Mouse (Mus musculus) thymus, postnatal 14 days (tissue): ENCODE results near the gene Taar7d.
"Not testable (repeated sequence)": the region's sequence is repeated elsewhere in the genome, so short reads cannot be mapped to it uniquely, and the experiment has no call there.

ENCODE experiments used
- DNase-seq: peaks from one replicate; pipeline ENCODE4 v3.0.0; 2021

The Taar7d gene

GRCm38 (mm10) chr10:24026922-24027321 is at the start of gene Taar7d:
Taar7d (plus strand) TSS chr10:24027222.
- DNase-seq = no peak

DNA sequence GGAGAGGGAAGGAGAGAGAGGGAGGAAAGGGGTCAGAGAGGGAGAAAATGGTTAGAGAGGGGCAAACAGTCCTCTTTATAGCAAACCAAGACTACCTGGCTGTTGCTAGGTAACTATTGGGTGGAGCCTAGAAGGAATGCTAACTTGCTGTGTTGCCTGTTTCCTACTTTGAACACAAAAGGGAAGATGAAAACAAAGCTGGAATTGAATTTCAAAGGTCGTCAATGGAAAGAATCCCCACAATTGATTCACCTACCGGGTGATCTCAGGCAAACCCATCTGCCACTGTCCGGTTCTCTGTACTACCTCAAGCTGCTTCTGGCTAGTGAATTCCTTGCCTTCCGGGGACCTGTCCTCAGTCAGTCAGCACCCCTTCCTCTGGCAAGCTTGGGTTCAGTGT is 49.1 kb upstream of the Taar7d start:
- no peak for DNase-seq

- DNase-seq = peak; percentile 64
These were observed 47.9 kb upstream of the Taar7d start for GRCm38 (mm10) chr10:23978901-23979705.

GRCm38 (mm10) chr10:23985546-23985945 is 41.5 kb upstream of the Taar7d start, which contains the start of gene Taar6:
Taar6 (minus strand) TSS chr10:23985646.
- no peak for DNase-seq

DNA sequence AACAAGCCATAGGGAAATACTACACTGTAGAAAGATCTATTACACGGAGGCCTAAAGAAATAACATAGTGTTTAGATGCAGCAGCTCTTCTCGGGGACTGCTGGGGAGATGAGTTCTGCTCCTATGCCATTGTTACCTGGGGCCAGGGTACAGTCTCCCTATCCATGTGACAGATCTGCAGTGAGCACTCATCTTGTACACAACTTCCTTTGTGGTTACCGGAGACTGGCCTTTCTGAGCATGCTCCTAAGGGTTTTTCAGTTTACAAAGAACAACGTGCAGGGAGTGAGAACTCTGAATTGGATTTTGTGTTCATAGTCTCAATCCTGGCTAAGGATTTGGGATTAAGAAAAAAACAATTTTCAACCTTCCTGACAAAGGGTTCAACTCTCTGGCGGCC is 40.6 kb upstream of the Taar7d start:
- DNase-seq = peak; percentile 10

DNA sequence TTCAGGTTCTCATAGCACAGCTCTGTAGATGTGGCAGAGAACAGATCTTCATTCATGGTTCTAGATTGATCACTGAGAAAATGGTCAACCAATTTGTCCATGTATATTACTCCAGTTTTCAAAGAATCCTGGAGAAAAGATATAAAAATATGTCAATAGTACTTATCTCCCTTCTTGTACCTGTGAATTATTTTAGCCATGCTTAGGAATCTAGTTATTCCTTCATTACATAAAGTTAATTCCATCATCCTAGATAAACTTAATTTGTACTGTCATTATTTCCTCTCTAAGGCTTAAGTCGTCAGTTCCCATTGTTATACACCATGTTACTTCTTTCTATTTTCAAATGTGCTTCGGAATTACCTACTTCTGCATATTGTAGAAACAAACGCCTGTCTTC is 33.6 kb upstream of the Taar7d start, which contains the start of gene Taar7a:
TSS of gene Taar7a (minus strand) at position 101 of the 400 bp plus-strand sequence.
- no peak for DNase-seq

- no peak for DNase-seq
These were observed 27.4 kb upstream of the Taar7d start, which contains the start of gene Taar7b for GRCm38 (mm10) chr10:23999639-24000038. Taar7b (plus strand) TSS chr10:23999939.

DNA sequence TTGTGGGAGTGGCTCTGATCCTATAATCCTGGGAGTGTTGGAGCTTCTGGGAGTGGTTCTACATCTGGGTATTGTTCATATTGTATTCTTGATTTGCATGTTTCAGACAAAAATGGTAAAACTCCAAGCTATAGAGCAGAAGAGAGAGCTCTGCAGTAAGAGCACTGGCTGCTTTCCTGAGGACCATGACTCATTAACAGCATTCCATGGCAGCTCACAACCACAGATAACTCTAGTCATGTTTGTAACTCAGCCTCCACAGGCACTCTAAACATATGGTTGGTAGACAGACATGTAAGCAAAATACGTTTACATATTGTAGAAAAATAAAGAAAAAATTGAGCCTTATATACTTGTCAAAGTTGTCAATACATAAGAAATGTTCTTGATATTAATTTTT is 20.6 kb upstream of the Taar7d start:
- no peak for DNase-seq

DNA sequence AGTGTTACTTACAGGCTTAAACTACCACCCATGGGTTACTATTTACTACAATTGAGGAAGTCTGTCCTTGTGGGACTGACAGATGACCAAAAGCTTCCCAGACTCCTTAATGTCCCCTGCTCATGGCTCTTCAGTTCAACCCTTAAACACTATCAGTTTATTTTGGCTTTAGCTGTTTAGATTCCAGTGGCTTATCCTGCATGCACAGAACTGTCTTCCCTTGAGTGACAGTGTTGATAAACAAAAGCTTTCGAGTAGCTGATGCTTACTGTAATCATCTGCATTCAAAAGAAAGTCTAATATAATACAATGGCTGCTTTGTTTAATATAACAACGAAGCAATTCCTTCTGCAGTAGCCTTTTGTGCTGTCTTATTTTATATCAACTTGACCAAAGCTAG is 20.0 kb upstream of the Taar7d start:
- no peak for DNase-seq

DNA sequence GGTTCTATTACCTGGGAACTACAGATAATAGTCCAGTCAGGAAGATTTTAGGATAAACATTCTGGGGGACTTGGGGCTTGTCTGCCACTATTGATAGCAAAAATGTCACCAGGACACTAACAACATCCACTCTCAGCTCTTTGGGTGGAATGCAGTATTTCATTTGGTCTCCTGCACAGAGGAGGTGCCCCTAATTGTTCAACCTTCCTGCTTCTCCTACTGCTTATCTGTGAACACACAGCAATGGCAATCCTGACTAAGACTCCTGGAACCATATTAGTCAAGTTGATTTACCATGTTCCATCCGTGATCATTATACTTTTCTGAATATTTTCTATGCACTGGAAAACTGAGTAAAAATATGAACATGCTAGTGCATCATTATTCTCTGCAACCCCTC is 18.9 kb upstream of the Taar7d start:
- DNase-seq = no peak

DNA sequence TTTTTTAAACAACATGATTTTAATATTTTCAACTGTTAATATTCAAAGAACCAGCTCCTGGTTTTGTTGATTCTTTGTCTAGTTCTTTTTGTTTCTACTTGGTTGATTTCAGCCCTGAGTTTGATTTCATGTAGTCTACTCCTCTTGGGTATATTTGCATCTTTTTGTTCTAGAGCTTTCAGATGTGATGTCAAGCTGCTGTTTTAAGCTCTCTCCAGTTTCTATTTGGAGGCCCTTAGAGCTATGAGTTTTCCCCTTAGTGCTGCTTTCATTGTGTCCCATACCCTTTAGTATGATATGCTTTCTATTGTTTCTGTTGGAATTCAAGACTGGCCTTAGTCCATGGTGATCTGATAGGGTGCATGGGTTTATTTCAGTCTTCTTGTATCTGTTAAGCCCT is 4.3 kb downstream of the Taar7d start:
- no peak for DNase-seq

GRCm38 (mm10) chr10:24037314-24037713 is 10.3 kb downstream of the Taar7d start, which contains the start of gene Taar7e:
Taar7e (plus strand) TSS chr10:24037614.
- no peak for DNase-seq

DNA sequence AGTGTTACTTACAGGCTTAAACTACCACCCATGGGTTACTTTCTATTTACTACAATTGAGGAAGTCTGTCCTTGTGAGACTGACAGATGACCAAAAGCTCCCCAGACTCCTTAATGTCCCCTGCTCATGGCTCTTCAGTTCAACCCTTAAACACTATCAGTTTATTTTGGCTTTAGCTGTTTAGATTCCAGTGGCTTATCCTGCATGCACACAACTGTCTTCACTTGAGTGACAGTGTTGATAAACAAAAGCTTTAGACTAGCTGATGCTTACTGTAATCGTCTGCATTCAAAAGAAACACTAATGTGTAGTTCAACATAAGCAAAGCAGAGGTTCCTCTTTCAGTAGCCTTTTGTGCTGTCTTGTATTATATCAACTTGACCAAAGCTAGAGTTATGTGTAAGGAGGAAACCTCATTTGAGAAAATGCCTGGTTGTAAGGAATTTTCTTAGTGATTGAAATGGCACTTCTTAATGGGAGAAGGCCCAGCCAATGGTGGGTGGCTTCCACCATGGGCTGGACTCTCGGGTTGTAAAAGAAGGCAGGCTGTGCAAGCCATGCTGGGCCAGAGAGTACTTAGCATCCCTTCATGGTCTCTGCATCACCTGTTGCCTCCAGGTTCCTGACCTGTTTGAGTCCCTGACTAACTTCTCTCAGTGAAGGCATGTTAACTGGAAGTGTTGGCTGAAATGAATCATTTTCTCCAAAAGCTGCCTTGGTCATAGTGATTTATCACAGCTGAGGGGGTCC is 13.3 kb downstream of the Taar7d start:
- no peak for DNase-seq

- DNase-seq = no peak
These were observed 22.2 kb downstream of the Taar7d start, which contains the start of gene Taar7f for GRCm38 (mm10) chr10:24049210-24049609. Taar7f (plus strand) TSS chr10:24049510.

GRCm38 (mm10) chr10:24052039-24052438 is 25.0 kb downstream of the Taar7d start:
- DNase-seq = no peak

GRCm38 (mm10) chr10:24058986-24059385 is 32.0 kb downstream of the Taar7d start:
- no peak for DNase-seq

GRCm38 (mm10) chr10:24074751-24075150 is 47.7 kb downstream of the Taar7d start:
- not testable (repeated sequence) for DNase-seq

DNA sequence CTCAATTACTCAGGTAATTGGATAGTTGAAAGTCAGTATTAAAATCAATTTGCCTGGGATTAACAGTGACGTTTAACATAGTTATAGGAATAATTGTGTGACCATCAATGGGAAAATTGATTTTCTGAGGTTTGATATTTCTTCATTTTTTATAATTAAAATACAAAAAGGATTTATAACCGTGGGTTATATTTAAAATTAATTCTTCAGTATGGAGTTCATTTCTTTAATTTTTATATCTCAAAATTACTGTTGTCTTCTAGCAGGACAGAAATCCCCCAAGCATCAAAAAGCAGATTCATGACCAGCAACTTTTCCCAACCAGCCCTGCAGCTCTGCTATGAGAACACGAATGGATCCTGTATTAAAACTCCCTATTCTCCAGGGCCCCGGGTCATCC is 49.2 kb downstream of the Taar7d start, which contains the start of gene Taar8a:
TSS of gene Taar8a (plus strand) at position 301 of the 400 bp plus-strand sequence.
- DNase-seq = not testable (repeated sequence)
